Mouse (Mus musculus): ENCODE data around the gene Lyg2.

DNA sequence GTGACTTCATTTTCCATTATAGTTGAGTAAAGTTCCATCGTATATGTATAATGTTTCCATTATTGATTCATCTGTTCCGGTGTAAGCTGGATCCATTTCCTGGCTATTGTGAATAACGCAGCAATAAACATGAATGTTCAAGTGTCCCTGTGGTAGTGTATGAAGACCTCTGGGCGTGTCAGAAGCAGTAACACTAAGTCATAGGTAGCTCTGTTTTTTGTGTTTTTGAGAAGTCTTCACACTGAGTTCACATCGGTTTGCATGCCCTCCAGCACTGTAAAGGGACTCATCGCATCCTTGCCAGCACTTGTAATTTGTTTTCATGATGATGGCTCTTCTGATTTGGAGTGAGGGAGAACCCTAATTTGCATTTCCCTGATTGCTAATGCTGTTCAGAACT, 50.0 kb downstream of the Lyg2 start, which contains the start of gene Tsga10:
- no peak for TF ChIP-seq USF1 (IDR thresholded peaks at IDR 0.05; ENCODE audit: low read depth)
- TF ChIP-seq MYOD1 (IDR thresholded peaks at IDR 0.05; ENCODE audit: control insufficient read depth in 1 of 3, insufficient read length in 2 of 3, low read depth in 2 of 3) = no peak
- TF ChIP-seq POLR2A (IDR thresholded peaks at IDR 0.05; ENCODE audit: insufficient read length, low read depth) = no peak
- no peak for TF ChIP-seq REST (IDR thresholded peaks at IDR 0.05; ENCODE audit: insufficient read depth, insufficient read length)
- no peak for TF ChIP-seq MYOG (IDR thresholded peaks at IDR 0.05; ENCODE audit: control insufficient read depth in 1 of 3, insufficient read depth in 1 of 3, insufficient read length in 2 of 3, low read depth in 2 of 3)
- TF ChIP-seq SRF (IDR thresholded peaks at IDR 0.05; ENCODE audit: control insufficient read depth, insufficient read length, low read depth) = no peak
- TF ChIP-seq MAX (IDR thresholded peaks at IDR 0.05; ENCODE audit: low read depth) = no peak
- no peak for TF ChIP-seq POLR2AphosphoS2 (IDR thresholded peaks at IDR 0.05; ENCODE audit: insufficient read length, low read depth)
- no peak for TF ChIP-seq TCF3 (IDR thresholded peaks at IDR 0.05; ENCODE audit: insufficient read length, low read depth)

All from myocyte (in vitro differentiated cells).